Mouse (Mus musculus): Measurements from ENCODE around the gene Thrap3. TPM values are rescaled to one million over a fixed set of nuclear protein-coding genes. Genes with fewer than 3 reads are reported as not detected.

Gene Thrap3
- polyA plus RNA-seq, 1 experiment from 2014 or later, result 236 TPM

DNA sequence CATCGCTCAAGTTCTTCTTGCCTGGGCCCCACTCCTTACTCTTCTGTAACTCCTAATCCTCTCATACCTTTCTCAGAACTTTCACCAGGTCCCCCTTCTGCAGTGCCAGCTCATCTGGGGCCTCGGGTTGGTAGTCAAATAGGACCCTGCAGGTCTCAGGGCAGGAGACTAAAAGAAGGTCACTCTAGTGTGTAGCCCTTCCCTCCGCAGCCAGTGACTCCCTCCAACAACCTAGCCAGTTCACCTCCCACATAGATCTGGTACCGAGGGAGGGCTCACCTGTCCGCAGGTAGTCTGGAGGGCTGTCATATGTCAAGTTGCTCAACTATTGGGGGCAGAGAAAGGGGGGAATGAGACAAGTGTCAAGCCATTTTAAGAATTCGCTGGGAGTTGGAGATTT is 41.1 kb downstream of the Thrap3 start:
- H3K4me3 ChIP-seq, result no peak overlapping the region
- no peaks in the 10 kb centered on the region for H3K27me3 ChIP-seq (replicated peaks)
- peaks cover 11% of the 10 kb centered on the region for H3K36me3 ChIP-seq
- no peak for ATAC-seq (ENCODE audit: low FRiP score, low read depth)
- no peak overlapping the region for H3K4me2 ChIP-seq (replicated peaks)
- H3K9me3 ChIP-seq, result no peaks in the 10 kb centered on the region
- 88% methylated on average over 6 of the region's 6 CpGs for WGBS
- no peak overlapping the region for H3K9ac ChIP-seq
- no peak overlapping the region for H3K27ac ChIP-seq
- peaks cover 11% of the 10 kb centered on the region for H3K4me1 ChIP-seq

DNA sequence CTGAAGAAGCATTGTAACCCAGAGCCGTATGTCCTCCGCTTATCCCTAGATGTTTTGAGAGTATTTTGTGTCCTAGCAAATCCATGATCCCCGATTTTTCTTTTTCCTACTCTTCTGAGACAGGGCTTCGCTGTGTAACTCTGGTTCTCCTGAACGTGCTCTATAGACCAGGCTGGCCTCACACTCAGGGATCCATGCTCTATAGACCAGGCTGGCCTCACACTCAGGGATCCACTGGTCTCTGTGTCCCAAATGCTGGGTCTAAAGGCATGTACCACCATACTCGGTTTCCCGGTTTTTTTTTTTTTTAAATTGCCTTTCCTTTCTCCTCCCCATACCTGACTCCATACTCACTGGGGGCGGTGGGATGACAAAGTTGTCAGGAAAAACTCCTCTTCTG is 41.6 kb downstream of the Thrap3 start:
- WGBS, result 92% methylated on average over 8 of the region's 8 CpGs
- Histone ChIP-seq H3K36me3 (peaks cover 6% of the 10 kb centered on the region), H3K9ac (no peak overlapping the region), H3K4me1 (peaks cover 11% of the 10 kb centered on the region), H3K27me3 (replicated peaks) (no peaks in the 10 kb centered on the region), H3K27ac (no peak overlapping the region), H3K4me3 (no peak overlapping the region), H3K4me2 (replicated peaks) (no peak overlapping the region), H3K9me3 (no peaks in the 10 kb centered on the region)
- ATAC-seq (ENCODE audit: low FRiP score, low read depth), result no peak

DNA sequence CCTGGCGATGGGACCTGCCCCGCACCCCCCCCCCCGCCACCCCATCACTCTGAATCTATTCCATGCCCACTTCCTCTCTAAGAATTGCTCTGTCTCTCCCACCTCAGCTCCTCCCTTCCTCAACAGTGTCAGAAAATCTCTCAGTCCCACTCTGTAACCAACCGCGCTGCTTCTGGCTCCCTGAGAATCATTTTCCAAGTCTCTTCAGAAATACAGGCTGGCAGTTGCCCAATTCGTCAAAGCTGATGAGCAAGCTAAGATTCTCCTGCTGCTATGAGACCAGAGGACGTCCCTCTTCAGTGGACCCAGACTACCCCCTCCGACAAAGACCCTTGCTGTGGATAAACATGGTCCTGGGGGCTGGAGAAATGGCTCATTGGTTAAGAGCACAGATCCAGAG is 43.1 kb downstream of the Thrap3 start:
- Histone ChIP-seq H3K4me1 (peaks cover 11% of the 10 kb centered on the region), H3K4me3 (no peak overlapping the region), H3K9me3 (no peaks in the 10 kb centered on the region), H3K9ac (no peak overlapping the region), H3K27ac (no peak overlapping the region), H3K36me3 (no peaks in the 10 kb centered on the region), H3K27me3 (replicated peaks) (no peaks in the 10 kb centered on the region), H3K4me2 (replicated peaks) (no peak overlapping the region)
- ATAC-seq (ENCODE audit: low FRiP score, low read depth), result no peak
- WGBS, result 77% methylated on average over 7 of the region's 8 CpGs

DNA sequence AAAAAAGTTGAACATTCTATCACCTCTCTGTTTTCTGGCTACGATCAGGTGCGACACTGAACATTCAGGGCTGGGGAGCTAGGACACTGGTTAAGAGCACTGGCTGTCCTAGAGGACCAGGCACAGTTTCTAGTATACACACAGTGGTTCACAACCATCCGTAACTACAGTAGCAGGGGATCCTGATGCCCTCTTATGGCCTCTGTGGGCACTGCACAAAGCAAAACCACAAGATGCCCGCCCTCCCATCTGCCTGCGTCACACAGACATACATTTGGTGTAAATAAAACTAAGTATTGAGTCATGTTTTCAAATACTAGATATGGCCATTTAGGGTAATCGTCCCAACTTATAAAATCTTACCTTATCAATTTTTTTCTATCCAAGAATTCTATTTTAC is 45.0 kb downstream of the Thrap3 start:
- no peaks in the 10 kb centered on the region for H3K27me3 ChIP-seq (replicated peaks)
- H3K4me2 ChIP-seq (replicated peaks), result no peak overlapping the region
- no peaks in the 10 kb centered on the region for H3K9me3 ChIP-seq
- no peak for ATAC-seq (ENCODE audit: low FRiP score, low read depth)
- WGBS, result 89% methylated on average over 6 of the region's 6 CpGs
- no peaks in the 10 kb centered on the region for H3K36me3 ChIP-seq
- H3K27ac ChIP-seq, result no peak overlapping the region
- no peaks in the 10 kb centered on the region for H3K4me1 ChIP-seq
- H3K9ac ChIP-seq, result no peak overlapping the region
- H3K4me3 ChIP-seq, result no peak overlapping the region

DNA sequence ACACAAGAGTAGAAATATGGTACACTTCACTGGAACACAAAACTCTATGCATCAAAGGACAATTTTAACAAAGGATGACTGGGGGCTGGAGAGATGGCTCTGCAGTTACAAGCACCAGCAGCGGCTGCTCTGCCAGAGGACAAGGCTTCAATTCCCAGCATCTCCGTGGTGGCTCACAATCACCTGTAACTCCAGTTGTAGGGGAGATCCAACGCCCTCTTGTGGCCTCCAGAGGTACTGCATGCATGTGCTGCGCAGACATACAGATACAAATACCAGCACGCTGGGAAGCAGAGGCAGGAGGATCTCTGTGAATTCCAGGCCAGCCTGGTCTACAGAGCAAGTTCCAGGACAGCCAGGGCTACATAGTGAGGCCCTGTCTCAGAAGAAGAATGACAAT is 45.9 kb downstream of the Thrap3 start:
- WGBS, result 59% methylated on average over 5 of the region's 5 CpGs
- no peaks in the 10 kb centered on the region for H3K27me3 ChIP-seq (replicated peaks)
- no peaks in the 10 kb centered on the region for H3K9me3 ChIP-seq
- H3K36me3 ChIP-seq, result no peaks in the 10 kb centered on the region
- no peak overlapping the region for H3K27ac ChIP-seq
- no peak overlapping the region for H3K4me2 ChIP-seq (replicated peaks)
- no peaks in the 10 kb centered on the region for H3K4me1 ChIP-seq
- no peak overlapping the region for H3K4me3 ChIP-seq
- no peak for ATAC-seq (ENCODE audit: low FRiP score, low read depth)
- no peak overlapping the region for H3K9ac ChIP-seq

DNA sequence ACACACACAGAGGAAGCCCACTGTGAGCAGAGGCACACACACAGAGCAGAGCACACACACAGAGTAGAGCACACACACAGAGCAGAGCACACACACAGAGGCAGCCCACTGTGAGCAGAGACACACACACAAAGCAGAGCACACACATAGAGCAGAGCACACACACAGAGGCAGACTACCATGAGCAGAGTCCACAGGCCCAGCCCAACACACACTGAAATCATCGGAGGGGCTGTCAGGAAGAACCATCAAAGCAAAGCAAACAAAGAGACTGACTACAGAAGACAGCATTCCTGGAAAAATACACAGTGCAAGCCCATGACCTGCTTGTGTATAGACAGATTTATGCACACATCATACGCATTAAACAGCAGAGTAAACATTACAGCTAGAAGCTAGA is 46.7 kb downstream of the Thrap3 start:
- no peaks in the 10 kb centered on the region for H3K36me3 ChIP-seq
- no peaks in the 10 kb centered on the region for H3K4me1 ChIP-seq
- no peak overlapping the region for H3K4me2 ChIP-seq (replicated peaks)
- H3K9me3 ChIP-seq, result no peaks in the 10 kb centered on the region
- 0 out of 2 replicates have a peak overlapping the region, but pooled peaks have one; percentile 20 for H3K27ac ChIP-seq
- no peaks in the 10 kb centered on the region for H3K27me3 ChIP-seq (replicated peaks)
- no peak for ATAC-seq (ENCODE audit: low FRiP score, low read depth)
- H3K9ac ChIP-seq, result no peak overlapping the region
- WGBS, result 56% methylated on average over 2 of the region's 2 CpGs
- no peak overlapping the region for H3K4me3 ChIP-seq

DNA sequence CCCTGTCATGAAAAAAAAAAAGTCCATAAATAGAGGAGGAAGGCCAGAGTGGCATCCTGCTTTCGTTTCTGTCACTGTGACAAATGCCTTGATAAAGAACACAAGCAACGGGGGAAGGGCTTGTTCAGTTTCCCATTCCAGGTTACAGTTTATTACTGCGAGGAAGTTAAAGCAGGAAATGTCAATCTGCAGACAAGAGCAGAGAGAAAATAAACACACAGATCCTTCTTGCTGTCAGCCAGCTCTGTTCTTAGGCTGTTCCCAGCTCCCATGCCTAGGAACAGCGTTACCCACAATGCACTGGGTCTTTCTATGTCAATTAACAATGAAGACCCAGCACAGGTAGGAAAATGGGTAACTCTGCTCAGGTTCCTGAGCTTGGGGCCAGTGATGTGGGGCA is 47.4 kb downstream of the Thrap3 start:
- Histone ChIP-seq H3K9ac (no peak overlapping the region), H3K4me3 (no peak overlapping the region), H3K9me3 (no peaks in the 10 kb centered on the region), H3K4me2 (replicated peaks) (no peak overlapping the region), H3K36me3 (no peaks in the 10 kb centered on the region), H3K4me1 (no peaks in the 10 kb centered on the region), H3K27me3 (replicated peaks) (peaks cover 2% of the 10 kb centered on the region; the same call in 1 of the 2 replicates), H3K27ac (0 out of 2 replicates have a peak overlapping the region, but pooled peaks have one; percentile 20)
- no peak for ATAC-seq (ENCODE audit: low FRiP score, low read depth)
- 68% methylated on average over 4 of the region's 4 CpGs for WGBS

DNA sequence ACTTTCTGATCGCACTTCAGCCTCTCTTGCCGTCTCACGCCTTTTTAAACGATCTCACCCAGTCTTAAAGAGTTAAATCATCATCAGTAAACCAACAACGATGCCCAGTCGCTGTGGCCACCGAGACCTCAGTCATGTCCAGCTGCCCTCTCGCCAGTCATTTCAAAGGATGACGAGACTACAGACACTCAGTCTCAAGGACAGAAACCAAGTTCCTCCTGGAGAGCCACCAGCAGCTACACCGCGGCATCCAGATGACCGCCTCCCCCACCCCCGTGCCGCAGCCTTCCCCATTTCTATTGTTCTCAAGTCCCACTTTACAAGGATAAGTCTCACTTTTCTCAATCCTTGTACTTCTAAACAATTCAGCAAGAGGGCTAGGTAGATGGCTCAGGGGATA is 49.7 kb downstream of the Thrap3 start:
- no peak overlapping the region for H3K27ac ChIP-seq
- H3K4me1 ChIP-seq, result peaks cover 9% of the 10 kb centered on the region
- H3K36me3 ChIP-seq, result no peaks in the 10 kb centered on the region
- peaks cover 25% of the 10 kb centered on the region for H3K27me3 ChIP-seq (replicated peaks)
- no peak overlapping the region for H3K4me2 ChIP-seq (replicated peaks)
- no peaks in the 10 kb centered on the region for H3K9me3 ChIP-seq
- 62% methylated on average over 14 of the region's 14 CpGs for WGBS
- no peak for ATAC-seq (ENCODE audit: low FRiP score, low read depth)
- no peak overlapping the region for H3K4me3 ChIP-seq
- H3K9ac ChIP-seq, result no peak overlapping the region

DNA sequence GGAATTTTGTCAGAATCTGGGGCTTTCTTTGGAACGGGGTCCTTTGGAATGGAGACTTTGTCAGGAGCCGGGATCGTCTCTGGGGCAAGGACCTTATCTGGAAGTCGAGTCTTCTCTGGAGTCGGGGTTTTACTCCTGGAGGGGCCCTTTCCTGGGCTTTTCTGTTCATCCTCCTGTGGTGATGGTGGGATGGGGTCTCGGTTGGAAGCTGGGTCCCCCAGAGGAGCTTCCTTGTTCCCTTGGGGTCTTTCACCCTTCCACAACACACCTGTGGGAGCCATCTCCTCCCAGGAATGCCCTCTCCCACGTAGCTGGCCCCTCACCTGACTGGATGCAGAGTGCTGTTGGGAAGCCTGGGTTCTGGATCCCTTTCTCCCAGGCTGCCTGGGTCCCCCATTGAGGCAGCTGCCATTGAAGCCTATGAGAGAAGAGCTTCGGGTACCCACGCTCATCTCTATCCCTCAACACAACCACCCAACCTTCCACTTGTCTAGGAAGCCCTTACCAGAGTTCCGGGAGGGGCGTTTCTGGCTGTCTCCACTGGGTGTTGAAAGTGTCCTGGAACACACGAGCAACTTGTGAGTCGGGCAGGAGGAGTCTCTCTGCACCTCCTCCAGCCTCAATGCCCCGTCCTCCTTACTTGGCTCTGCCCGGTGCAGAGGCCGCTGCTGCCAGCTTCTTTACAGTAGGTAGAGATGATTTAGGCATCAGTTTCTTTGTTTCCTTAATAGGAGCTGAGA is 50.7 kb downstream of the Thrap3 start:
- no peak overlapping the region for H3K4me3 ChIP-seq
- no peaks in the 10 kb centered on the region for H3K9me3 ChIP-seq
- H3K36me3 ChIP-seq, result no peaks in the 10 kb centered on the region
- H3K9ac ChIP-seq, result no peak overlapping the region
- 86% methylated on average over 16 of the region's 16 CpGs for WGBS
- no peak overlapping the region for H3K27ac ChIP-seq
- no peak for ATAC-seq (ENCODE audit: low FRiP score, low read depth)
- H3K4me2 ChIP-seq (replicated peaks), result no peak overlapping the region
- peaks cover 9% of the 10 kb centered on the region for H3K4me1 ChIP-seq
- peaks cover 31% of the 10 kb centered on the region for H3K27me3 ChIP-seq (replicated peaks)

DNA sequence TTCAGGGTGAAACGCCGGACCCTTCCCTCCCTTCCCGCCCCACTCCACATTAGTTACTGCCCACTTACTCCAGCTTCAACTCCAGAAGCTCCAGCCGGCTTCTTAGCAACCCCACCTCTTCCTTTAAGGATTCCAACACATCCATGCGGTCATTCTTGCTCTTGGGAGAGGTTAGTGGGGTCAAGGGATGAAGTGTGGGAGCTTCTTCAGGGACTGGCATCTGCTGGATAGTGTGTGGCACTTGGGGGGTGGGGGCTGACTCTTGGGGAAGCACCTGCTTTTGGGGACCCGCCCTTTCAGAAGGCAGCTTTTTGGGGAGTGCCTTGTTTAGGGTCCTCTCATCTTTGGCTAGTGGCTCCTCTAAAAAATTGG is 51.6 kb downstream of the Thrap3 start:
- WGBS, result 60% methylated on average over 6 of the region's 6 CpGs
- H3K9ac ChIP-seq, result no peak overlapping the region

DNA sequence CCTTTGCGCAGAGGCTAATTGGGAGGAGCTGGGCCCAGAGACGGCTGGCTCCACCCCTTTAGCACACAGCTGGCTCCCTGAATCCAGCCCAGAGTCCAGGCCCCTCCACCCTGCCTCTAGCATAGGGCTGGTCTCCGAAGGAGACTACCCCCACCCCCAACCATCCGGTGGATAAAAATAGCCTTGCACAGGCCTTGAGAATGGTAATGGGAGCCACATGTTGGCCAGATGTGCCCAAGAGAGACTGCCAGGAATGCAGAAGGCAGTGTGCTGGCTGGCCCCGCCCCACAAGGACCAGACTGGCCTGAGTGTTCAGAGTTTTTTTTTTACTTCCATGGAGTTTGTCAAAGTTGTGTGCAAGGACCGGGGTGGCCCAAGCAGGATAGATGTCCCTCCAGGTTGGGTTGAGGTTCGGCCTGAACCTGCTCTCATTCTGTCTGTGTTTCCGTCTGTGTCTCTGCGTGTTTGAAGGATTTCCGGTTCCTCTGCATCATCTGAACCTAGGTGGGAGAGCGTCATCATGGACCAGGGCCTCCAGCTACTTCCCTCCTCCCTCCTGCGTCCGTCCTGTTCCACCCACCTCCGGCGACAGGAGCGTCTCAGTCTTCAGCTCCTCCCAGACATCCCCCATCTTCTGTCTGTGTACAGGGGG is 52.1 kb downstream of the Thrap3 start:
- peaks cover 31% of the 10 kb centered on the region for H3K27me3 ChIP-seq (replicated peaks)
- H3K4me1 ChIP-seq, result peaks cover 9% of the 10 kb centered on the region
- H3K9ac ChIP-seq, result no peak overlapping the region
- H3K4me2 ChIP-seq (replicated peaks), result peak overlapping the region; percentile 76
- H3K9me3 ChIP-seq, result no peaks in the 10 kb centered on the region
- no peak for ATAC-seq (ENCODE audit: low FRiP score, low read depth)
- H3K4me3 ChIP-seq, result no peak overlapping the region
- 45% methylated on average over 16 of the region's 16 CpGs for WGBS
- H3K27ac ChIP-seq, result no peak overlapping the region
- no peaks in the 10 kb centered on the region for H3K36me3 ChIP-seq

More for the DNA sequence above, 51.6 kb downstream of the Thrap3 start:
- H3K4me3 ChIP-seq, result no peak overlapping the region
- H3K4me2 ChIP-seq (replicated peaks), result peak overlapping the region; percentile 76; the same call in 1 of the 2 replicates
- H3K4me1 ChIP-seq, result peaks cover 9% of the 10 kb centered on the region
- H3K36me3 ChIP-seq, result no peaks in the 10 kb centered on the region
- H3K9me3 ChIP-seq, result no peaks in the 10 kb centered on the region
- H3K27ac ChIP-seq, result no peak overlapping the region
- ATAC-seq (ENCODE audit: low FRiP score, low read depth), result no peak
- peaks cover 31% of the 10 kb centered on the region for H3K27me3 ChIP-seq (replicated peaks)

DNA sequence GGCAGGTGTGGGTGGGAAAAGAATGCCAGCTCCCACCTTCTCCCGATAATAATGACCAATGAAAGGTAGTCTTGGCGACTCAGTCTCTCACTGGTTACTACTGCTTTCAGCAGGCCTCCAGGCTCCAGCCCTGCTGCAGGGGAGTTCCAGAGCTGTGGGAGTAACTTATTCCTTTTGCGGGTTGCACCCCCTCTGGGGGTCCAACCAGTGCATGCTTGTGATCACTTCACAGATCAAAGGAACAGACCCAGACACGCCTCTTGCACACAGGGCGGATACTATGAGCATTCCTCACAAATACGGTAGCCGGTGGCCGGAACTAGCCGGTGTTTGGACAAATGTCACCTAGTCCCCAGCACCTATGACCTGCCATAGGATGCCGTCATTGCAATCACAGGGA is 52.8 kb downstream of the Thrap3 start:
- Histone ChIP-seq H3K9me3 (no peaks in the 10 kb centered on the region), H3K4me2 (replicated peaks) (peak overlapping the region; percentile 76), H3K27ac (no peak overlapping the region), H3K36me3 (no peaks in the 10 kb centered on the region), H3K27me3 (replicated peaks) (peaks cover 31% of the 10 kb centered on the region), H3K4me3 (peak overlapping the region; percentile 48; the same call in 1 of the 2 replicates), H3K4me1 (peaks cover 9% of the 10 kb centered on the region), H3K9ac (0 out of 2 replicates have a peak overlapping the region, but pooled peaks have one; percentile 13)
- 50% methylated on average over 10 of the region's 10 CpGs for WGBS
- ATAC-seq (ENCODE audit: low FRiP score, low read depth), result no peak

Data from neural tube, embryonic 12.5 days (tissue).